Mouse (Mus musculus): ENCODE results near the gene Bmp8a.
"Not testable (repeated sequence)": the region's sequence is repeated elsewhere in the genome, so short reads cannot be mapped to it uniquely, and the experiment has no call there.

The Bmp8a gene

DNA sequence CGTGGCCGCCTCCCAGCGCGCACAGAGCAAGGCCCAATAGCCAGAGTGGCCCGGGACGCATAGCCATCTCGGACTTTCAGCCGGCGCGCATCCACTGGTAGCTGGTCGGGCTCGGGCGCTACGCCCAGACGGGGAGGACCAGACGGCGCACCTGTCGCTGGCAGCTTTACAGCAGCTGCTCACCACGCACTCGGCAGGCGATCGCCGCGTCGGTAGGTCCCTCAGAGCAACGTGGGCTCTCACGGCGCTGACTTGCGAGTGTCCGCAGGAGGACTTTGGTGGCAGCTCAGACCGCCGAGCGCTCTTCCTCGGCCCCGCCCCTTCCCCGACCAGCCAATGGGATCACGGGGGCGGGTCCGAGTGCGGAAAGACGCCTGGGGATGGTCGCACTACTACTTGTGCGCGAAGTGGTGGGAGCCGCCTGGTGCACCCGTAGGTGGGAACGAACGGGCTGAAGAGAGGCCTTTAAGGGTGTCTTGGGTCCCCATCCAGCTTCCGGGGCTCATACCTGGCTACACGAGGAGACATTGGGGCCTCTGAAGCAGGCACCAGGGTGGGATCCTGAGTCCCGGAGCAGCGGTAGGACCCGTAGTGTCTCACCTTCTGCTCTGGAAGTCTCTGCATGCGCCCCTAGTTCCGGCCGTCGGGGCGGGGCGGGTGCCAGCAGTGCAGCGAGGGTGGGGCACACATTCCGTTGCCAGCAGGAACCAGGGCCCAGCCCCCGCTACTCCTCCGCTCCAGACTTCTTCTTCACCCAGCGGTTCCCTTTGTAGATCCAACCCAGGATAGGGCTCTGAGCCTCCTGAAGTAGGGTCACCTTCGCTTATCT is at the start of gene Bmp8a:
Gene Bmp8a (minus strand): TSS at position 611 of the 829 bp plus-strand sequence.
- DNase-seq (ENCODE audit: low read depth) = peak; percentile 63

GRCm38 (mm10) chr4:123392187-123392586 is 49.1 kb upstream of the Bmp8a start:
- DNase-seq (ENCODE audit: low read depth) = peak; percentile 44

DNA sequence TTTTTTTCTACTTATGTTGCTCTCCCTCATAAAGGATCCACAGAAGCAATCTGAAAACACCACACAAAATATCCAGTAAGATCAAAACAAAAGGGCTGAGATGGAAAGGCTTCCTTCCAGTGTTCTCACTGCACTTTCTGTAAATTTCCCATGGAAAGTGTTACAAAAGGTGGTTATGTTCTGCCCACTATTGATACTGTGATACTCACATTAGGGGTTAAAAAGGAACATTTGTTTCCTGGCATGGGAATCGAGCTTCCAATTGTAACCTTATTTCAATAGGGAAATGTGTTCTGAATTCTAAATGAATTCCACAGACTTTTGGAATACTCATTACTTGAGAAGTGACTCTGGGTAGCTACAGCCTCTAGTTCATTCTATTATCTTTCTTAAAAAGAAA is 42.0 kb upstream of the Bmp8a start:
- no peak for DNase-seq (ENCODE audit: low read depth)

DNA sequence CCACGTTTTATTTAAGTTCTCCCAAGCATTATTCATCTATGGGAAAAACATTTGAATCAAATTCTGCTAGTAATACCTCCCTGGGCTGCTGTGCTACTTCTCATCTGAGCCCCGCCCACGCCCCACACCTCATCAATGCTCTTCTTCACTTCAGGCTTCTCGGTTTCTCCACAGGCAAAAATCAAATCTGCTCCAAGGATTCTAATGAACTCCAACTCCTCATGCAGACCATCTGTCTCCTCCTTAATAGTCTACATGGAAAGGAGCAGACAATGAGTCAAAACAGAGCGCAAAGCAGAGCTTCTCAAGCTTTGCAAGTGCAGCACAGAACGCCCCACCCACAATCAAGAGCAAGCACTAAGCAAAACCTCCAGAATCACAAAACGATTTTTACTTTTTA is 40.1 kb upstream of the Bmp8a start:
- no peak for DNase-seq (ENCODE audit: low read depth)

GRCm38 (mm10) chr4:123382051-123382450 is 39.0 kb upstream of the Bmp8a start:
- DNase-seq (ENCODE audit: low read depth) = no peak

DNA sequence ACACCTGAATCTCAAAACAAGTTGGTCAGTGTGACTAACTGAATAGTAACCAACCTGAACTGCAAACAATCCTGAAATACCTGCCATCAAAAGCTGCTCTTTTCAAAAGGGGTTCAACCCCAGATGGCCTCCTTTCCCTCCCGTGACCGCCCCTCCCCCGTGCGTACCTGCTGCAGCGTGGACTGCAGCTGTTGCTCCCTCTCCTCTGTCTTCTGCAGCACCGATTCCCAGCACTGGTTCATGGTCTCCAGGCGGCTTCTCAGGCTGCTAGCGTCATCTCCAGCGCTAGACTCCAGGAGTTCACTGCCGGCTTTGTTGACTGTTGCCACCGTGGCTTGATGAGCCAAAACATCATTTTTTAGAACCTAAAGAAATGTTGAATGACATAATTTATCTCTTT is 38.5 kb upstream of the Bmp8a start:
- no peak for DNase-seq (ENCODE audit: low read depth)

DNA sequence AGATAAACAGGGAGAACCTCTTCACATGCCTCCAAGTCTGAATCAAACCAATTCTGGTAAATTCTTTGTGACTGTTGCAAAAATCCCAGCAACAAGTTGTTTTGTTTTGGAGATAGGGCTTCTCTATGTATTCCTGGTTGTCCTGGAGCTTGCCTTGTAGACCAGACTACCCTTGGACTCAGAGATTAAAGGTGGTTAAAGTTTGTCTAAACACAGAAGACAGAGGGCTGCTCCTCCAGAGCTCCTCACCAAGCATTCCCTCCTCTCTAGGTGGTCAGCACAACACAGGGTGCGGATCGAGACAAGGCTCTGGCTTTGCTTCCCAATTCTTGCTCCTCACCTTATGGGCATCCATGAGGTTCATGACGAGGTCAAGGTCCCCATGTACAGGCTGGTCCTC is 33.0 kb upstream of the Bmp8a start:
- no peak for DNase-seq (ENCODE audit: low read depth)

GRCm38 (mm10) chr4:123374316-123375008 is 31.4 kb upstream of the Bmp8a start:
- no peak for DNase-seq (ENCODE audit: low read depth)

DNA sequence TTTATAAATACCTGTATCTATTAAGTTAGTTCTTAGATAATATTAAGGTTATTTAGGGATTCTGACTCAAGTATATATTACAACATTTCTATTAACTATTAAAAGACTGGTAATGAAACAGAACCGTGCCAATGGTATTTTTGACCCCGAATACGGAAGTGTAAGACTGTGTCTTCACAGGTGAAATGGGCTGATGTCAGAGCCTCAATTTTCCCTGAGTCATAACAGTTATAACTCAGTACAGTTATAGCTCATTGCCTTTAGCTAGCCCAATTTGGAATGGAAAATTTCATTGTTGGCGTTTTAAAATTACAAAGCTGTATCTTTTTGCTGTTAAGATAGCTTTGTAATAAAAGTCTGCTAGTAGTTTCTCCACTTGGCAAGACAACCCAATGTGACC is 20.5 kb upstream of the Bmp8a start:
- no peak for DNase-seq (ENCODE audit: low read depth)

DNA sequence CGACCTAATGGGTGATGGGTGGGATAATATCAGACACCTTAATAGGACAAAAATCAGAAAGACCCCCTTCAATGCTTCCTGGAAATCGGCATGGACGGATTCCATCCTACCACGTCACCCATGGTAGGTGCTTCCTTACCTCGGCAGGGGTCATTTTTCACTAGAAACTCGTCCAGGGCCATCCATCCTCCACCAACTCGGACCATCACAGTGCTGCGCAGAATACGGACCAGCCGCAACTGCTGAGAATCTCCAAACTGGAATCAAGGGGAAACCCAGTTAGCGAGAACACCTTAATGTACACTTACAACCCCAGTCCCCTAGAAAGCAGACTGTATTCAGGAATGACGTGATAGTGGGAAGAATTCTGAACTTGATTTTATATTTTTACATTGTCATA is 17.7 kb upstream of the Bmp8a start:
- no peak for DNase-seq (ENCODE audit: low read depth)

GRCm38 (mm10) chr4:123358613-123359012 is 15.6 kb upstream of the Bmp8a start:
- DNase-seq (ENCODE audit: low read depth) = no peak

- no peak for DNase-seq (ENCODE audit: low read depth)
Observed at GRCm38 (mm10) chr4:123355941-123356340, 12.9 kb upstream of the Bmp8a start.

DNA sequence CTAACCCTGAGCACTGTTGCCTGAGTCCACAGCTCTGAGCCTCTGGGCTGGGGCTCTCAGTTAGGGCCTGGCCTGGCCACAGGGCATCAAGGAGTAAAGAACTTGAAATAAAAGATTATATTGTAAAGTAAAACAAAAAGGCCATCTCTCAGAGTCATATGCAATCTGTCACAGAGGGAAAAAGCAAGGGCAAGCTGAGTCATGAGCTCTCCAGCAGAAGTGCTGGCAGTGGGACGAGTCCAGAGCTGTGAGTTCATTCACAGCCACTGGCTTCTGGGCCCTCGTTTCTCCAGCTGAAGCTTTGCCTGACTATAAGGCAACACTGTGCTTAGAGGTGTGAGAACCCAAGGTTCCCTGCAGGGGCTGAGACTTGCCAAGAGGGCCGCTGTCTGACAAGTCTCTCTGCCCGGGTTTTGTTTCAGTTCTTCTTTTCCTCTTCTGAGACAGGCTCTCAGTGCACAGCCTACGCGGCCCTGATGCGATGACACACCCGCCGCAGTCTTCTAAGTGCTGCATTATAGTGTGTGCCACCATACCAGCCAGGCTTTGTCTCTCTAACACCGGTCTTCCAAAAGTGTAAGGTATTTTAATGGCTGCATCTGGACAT is 10.3 kb upstream of the Bmp8a start:
- no peak for DNase-seq (ENCODE audit: low read depth)

- DNase-seq (ENCODE audit: low read depth) = no peak
Observed at GRCm38 (mm10) chr4:123343471-123343789, 378 bp upstream of the Bmp8a start.

DNA sequence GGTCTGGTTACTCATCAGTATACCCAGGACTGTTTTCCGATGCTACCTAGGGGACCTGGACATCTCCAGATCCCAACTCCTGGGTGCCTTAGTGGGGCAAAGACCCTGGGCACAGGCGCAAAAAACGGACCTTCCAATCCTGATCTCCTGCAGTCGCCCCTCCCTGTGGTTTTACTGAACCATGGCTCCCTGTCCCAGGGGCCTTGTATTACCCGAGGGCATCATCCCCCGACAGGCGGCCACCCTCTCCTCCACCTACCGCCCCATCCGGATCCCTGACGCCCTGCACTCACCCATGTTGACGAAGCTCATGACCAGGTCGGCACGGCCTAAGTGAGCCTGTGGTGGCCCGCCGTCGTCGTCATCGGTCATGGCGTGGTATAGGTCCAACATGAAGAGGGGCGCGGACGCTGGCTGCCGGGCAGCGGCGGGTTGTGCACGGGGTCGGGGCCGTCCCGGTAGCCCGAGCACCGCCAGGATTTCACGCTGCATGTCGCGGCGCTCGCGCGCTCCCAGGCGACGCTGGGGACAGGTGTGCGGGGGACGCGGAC is 886 bp downstream of the Bmp8a start:
- DNase-seq (ENCODE audit: low read depth) = no peak

GRCm38 (mm10) chr4:123340232-123340631 is 2.8 kb downstream of the Bmp8a start:
- peak; percentile 22 for DNase-seq (ENCODE audit: low read depth)

DNA sequence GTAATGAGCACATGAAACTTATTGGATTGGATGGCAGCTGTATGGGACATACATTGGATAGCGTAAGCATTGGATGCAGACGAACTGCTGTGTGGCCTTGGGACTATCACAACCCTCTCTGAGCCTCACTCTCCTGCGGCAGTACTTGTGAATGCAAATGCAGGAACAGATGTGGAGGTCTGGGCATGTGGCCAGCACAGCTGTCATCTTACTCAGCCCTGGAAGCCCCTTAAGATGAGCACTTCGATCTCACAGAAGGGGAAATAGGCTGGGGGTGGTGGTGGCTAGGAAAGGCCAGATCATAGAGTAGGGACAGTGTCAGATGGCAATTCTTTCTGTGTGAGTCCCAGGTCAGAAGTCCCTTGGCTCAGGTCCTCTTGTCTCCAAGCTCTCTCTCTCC is 5.4 kb downstream of the Bmp8a start:
- no peak for DNase-seq (ENCODE audit: low read depth)

GRCm38 (mm10) chr4:123335796-123336585 is 7.1 kb downstream of the Bmp8a start:
- no peak for DNase-seq (ENCODE audit: low read depth)

- not testable (repeated sequence) for DNase-seq (ENCODE audit: low read depth)
Observed at GRCm38 (mm10) chr4:123335244-123335643, 7.8 kb downstream of the Bmp8a start.

GRCm38 (mm10) chr4:123334177-123334576 is 8.9 kb downstream of the Bmp8a start:
- no peak for DNase-seq (ENCODE audit: low read depth)

DNA sequence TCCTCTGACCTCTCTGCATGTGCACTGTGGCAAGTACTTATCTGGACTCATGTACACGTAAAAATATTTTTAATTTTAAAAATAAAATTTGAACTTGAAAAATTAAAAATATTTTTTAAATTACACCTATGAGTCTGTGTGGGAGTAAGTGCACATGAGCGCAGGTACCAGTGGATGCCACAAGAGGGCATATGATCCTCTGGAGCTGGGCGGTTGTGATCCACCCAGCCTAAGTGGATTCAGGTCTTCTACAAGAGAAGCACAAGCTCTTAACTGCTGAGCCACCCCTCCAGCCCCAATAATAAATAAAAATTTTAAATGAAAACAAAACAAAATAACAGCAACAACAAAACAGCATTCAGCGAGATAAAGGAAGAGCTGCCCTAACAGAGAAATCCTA is 9.9 kb downstream of the Bmp8a start:
- DNase-seq (ENCODE audit: low read depth) = no peak

DNA sequence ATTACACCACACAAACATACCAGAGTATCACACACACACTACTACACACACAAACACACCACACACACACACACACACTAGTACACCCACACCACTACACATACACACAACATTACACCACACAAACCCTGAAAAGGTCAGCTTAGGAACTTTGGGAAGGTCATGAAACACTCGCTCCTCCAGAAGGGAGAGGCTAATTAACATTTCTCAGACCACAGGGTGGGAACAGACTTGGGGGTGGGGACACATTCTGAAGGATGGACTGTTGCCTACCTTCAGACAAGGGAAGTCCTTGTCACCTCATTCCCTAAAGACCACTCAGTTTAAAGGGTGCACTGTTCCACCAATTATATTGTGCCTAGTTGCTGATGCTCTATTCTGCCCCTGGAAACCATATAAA is 11.1 kb downstream of the Bmp8a start:
- not testable (repeated sequence) for DNase-seq (ENCODE audit: low read depth)
